Mouse (Mus musculus) left cerebral cortex, postnatal 4 days (tissue): ENCODE results near the gene Fastkd1. TPM values are rescaled to one million over a fixed set of nuclear protein-coding genes. Genes with fewer than 3 reads are reported as not detected.
"Not testable (repeated sequence)": the region's sequence is repeated elsewhere in the genome, so short reads cannot be mapped to it uniquely, and the experiment has no call there.

Source experiments
- DNase-seq: peaks from one replicate; pipeline ENCODE4 v3.0.0-alpha.2; 2022
- intact Hi-C: fragments of 180-260 bp; cut with DNase I; formaldehyde crosslinking; loops from one replicate; pipeline ENCODE4 v1.15.1; 2025
- total RNA-seq, 2 experiments: library from RNA; stranded (reverse); gene quantifications; 2 replicates each; pipeline ENCODE4 v1.2.3; 2021

Fastkd1 gene
- 10 to 100 TPM; 23.7 to 23.9 TPM for total RNA-seq

DNA sequence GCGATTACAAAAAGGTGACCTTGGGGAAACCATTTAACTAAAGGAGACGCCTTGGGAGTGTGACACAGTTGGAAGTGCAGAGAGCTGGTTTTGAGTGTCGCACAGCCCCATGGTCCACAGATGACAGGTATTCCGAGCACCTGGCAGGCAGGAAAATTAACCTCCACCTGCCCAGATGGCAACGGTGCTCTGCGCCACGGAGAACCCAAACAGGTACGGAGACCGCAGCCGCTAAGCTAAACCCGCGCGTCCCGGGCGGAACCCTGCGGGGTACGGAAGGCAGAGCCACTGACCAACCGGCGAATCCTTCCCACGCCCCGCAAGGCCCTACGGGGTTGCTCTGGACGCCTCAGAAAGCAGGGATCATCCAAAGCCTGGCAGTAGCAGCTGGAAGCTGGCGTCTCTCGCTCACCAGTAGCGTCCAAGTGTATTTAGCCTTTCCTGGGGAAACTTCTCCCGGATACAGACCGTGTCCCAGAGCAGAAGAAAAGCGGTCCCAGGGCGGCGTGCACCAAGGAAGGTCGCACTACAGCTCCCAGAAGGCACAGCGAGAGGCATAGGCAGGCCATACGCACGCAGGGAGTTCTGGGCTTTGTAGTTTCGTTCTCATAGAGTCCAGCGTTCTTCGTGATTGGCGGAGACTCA, at the start of gene Fastkd1:
TSS of gene Fastkd1 (minus strand) at position 536 of the 645 bp plus-strand sequence.
- intact Hi-C loops, result no loop called here
- peak; percentile 83 for DNase-seq

DNA sequence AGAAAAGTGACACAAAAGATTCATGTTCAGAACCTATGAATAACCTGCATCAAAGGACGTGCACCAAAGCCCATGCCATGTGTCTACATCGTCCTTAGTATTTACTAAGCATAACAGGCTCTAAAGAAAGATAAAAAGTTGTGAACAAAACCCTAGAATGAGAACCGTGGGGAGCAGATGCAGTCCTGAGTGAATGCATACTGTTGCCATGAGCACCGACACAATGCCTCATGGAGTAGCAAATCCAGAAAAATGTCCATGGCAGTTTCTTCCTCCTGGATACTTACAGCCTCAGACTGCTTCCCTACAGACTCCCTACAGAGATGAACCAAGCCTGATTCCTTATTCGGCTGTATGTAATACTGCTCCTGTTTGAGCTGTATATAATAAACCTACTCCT, 47.7 kb upstream of the Fastkd1 start:
- intact Hi-C loops, result no loop called here
- DNase-seq, result no peak

- intact Hi-C loops, result loop anchor here (10.0 kb wide), 1 partner anchor 80 kb away; the partner anchor contains the start of gene Klhl23
- no peak for DNase-seq
Measured at GRCm38 (mm10) chr2:69745091-69745490, 31.8 kb upstream of the Fastkd1 start.

GRCm38 (mm10) chr2:69723519-69723825, 10.2 kb upstream of the Fastkd1 start:
- intact Hi-C loops, result no loop called here
- DNase-seq, result no peak

DNA sequence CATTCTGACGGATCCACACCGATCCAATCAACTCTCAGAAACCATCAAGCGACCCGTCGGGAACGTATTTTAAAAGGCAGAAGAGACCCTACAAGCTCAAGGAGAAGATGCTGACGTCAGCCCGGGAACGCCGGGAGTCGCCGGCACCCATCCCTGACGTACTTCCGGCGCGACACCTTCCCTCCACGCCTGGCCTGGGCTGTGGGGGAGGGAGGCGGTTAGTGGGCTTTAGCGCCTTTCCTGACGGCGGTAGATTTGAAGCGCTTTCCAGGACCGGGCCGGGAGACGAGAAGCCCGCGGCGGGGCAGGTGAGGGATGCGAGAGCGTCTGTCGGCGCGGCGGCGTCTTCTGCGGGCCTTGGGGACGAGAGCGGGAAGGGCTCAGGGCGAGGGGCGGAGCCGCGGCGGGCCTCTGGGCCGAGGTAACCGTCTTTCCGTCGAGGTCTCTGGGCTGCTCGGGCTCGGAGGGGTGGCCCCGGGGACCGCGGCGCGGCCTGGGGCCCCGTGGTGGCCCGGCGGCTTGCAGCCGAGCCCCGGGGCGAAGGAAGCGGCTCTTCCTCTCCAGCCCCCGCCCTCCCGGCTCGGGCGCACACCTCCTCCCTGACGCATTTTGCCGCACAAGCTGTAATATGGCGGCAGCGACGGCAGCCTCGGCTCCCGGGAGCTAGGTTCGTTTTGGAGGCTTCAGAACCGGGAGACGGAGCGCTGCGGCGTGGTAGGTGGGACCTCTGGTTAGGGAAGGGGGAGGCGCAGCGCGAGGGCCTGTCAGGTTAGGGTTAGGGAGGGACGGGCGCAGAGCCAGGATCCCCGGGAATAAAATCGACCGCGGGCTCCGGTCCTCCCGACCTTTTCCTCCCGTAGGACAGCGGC, 9.6 kb upstream of the Fastkd1 start:
- DNase-seq, result peak; percentile 93
- intact Hi-C loops, result no loop called here

- DNase-seq, result no peak
- intact Hi-C loops, result no loop called here
Measured at GRCm38 (mm10) chr2:69722273-69722649, 8.9 kb upstream of the Fastkd1 start, which contains the start of gene Ppig. TSS of gene Ppig (plus strand) at chr2:69722545.

DNA sequence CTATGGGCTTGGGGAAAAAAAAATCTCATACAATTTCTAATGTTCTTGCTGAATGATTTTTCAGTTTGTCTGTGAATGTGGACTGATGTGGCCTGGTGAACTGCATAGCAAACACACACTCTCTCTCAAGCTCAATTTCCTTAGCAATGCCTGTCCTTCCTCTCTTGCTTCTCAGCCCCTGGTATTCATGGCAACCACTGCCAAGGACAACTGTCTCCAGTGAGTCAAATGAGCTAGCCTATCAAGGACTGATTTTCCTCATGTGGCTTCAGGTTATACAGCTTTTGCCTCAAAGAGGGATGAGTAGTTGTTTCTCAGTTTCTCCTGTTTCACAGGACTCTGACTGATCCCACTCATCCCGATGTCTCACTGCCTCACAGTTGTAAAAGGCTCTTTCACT, 5.8 kb upstream of the Fastkd1 start:
- intact Hi-C loops, result no loop called here
- DNase-seq, result no peak

GRCm38 (mm10) chr2:69716483-69716882, 3.2 kb upstream of the Fastkd1 start:
- DNase-seq, result no peak
- intact Hi-C loops, result no loop called here

GRCm38 (mm10) chr2:69714126-69714525, 810 bp upstream of the Fastkd1 start:
- no peak for DNase-seq
- intact Hi-C loops, result no loop called here

DNA sequence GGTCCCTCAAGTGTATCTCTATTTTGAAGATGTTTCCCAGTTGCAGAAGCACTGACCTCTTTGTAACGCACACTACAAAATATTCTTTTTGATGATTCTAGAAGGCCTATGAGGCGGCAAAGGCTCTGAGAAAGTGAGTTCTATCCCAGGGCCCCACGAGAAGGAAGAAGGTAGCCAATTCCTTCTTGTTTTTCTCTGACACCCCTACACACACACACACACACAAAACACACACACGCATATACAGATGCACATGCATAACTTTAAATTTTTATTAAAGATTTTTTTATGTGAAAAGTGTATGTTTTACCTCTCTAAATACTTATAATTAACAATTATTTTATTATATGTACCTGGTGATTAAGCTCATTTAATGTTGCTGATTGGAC, 304 bp upstream of the Fastkd1 start:
- no peak for DNase-seq
- intact Hi-C loops, result no loop called here

- no peak for DNase-seq
- intact Hi-C loops, result no loop called here
Measured at GRCm38 (mm10) chr2:69712171-69712570, 1.1 kb downstream of the Fastkd1 start.

- intact Hi-C loops, result loop anchor here (10.0 kb wide), 1 partner anchor 46 kb away; no protein-coding TSS in a partner anchor
- no peak for DNase-seq
Measured at GRCm38 (mm10) chr2:69700446-69700845, 12.9 kb downstream of the Fastkd1 start.

GRCm38 (mm10) chr2:69693501-69693900, 19.8 kb downstream of the Fastkd1 start:
- no peak for DNase-seq
- intact Hi-C loops, result no loop called here

GRCm38 (mm10) chr2:69690843-69691242, 22.5 kb downstream of the Fastkd1 start:
- no peak for DNase-seq
- intact Hi-C loops, result no loop called here

GRCm38 (mm10) chr2:69690214-69690613, 23.1 kb downstream of the Fastkd1 start:
- intact Hi-C loops, result no loop called here
- no peak for DNase-seq

- intact Hi-C loops, result no loop called here
- DNase-seq, result no peak
Measured at GRCm38 (mm10) chr2:69684488-69684887, 28.8 kb downstream of the Fastkd1 start.

DNA sequence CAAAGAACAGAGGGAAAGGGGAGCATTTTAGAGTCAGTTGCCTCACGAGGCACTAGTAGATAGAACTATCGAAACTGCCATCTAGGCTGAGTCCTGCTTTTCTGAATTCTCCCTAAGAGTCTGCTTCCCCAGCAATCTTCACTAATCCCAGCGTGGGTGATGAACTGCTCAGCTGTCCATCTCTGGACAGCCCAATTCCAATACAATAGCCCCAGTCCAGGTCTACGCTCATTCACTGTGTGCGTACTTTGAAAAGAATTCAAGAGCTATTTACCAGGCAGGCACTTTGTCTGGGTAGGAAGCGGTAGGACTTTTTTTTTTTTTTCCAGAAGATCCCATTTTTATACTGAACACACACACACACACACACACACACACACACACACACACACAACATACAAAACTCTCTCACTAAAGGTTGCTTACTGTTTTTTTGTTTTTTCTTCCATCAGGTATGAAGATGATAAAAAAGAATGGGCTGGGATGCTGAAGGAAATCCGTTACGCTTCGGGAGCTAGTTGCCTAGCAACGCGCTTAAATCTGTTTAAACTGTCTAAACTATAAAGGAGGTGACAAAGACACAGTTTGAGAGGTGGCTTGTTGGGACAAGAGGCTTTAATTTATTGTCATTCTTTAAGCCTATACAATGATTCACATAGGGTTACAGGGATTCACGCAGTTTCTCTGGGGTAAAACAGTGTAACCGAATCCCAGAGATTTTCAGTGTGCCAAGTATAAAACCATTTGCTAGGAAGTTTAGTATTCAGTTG, 30.1 kb downstream of the Fastkd1 start:
- no peak for DNase-seq
- intact Hi-C loops, result no loop called here

DNA sequence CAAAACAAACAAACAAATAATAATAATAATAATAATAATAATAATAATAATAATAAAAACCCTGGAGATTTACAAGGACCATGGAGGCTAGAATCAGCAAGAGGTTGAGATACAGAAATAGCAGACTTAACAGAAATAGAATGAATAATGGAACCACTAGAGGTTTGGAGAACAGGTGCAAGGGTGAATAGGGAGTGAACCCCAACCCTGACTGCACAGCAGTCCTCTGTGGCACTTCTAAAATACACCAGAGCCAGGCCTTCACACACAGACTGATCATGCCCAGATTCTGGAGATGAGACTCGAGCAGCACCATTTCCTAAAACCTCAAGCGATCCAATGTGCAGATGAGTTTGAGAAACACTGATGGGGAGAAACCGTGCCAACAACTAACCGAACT, 31.4 kb downstream of the Fastkd1 start:
- DNase-seq, result no peak
- intact Hi-C loops, result no loop called here

DNA sequence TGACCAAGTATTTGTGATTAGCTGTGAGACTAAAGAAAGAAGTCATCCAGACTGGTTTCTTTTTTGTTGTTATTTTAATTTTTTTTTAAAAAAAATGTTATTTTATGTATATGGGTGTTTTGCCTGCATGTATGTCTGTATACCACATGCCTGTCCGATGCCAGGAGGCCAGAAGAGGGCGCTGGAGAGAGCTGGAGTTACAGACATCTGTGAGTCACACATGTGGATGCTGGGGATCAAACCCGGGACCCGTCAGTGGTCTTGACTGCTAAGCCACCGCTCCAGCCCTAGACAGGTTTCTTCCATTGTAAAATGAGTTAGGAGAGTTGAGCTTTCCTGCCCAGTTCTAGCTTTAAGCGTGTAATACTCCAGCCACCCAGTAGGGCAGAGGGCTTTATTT, 33.3 kb downstream of the Fastkd1 start:
- no peak for DNase-seq
- intact Hi-C loops, result no loop called here

DNA sequence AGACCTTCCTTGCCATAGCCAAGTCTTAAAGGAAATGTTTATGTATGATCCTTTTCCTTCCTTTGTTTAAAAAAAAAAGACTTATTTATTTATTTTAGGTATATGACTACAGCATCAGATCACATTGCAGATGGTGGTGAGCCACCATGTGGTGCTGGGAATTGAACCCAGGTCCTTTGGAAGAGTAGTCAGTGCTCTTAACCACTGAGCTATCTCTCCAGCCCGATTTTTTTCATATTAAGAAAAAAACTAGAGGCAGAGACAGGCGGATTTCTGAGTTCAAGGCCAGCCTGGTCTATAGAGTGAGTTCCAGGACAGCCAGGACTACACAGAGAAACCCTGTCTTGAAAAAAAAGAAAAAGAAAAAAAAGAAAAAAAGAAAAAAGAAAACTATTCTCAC, 36.1 kb downstream of the Fastkd1 start:
- intact Hi-C loops, result not testable (repeated sequence)

GRCm38 (mm10) chr2:69676713-69677112, 36.6 kb downstream of the Fastkd1 start:
- no peak for DNase-seq
- intact Hi-C loops, result no loop called here

More for the DNA sequence above, 36.1 kb downstream of the Fastkd1 start:
- not testable (repeated sequence) for DNase-seq
